Mouse (Mus musculus) liver, adult 2 months (tissue): ENCODE results near the gene Gm45062.

Source experiments
- CTCF ChIP-seq: fragments of 200-500 bp; IDR thresholded peaks from 2 replicates; pipeline ENCODE4 v1.5.1; 2011; ENCODE audit warnings: low read depth, low read length, control low read depth
- POLR2A ChIP-seq: fragments of 200-500 bp; IDR thresholded peaks from 2 replicates; pipeline ENCODE4 v1.6.1; 2011; ENCODE audit warnings: low read length, control low read depth; ENCODE audit not compliant: insufficient read depth; ENCODE audit errors: extremely low read depth

DNA sequence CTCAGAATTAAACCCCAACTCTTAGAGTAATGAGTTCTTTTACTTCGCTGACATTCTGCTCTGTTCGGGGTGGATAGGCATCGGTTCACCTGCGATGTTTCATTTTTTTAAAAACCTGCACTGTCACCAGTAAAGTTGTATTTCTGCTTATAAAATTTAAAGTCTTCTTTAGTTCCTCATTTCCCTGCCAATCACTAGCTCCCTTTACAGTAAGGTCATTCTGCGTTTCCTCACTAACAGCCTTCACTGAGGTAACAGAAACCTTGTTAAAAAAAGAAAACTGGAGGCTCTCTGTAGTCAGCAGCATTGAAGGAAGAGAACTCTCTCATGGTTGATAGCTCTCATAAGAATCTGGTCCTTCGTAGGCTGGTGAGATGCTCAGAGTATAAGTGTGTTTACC is 80.2 kb downstream of the Gm45062 start:
- TF ChIP-seq CTCF (no peak), POLR2A (no peak)
